Mouse (Mus musculus) liver, adult 2 months (tissue): Measurements from ENCODE around the gene Esam. TPM values are rescaled to one million over a fixed set of nuclear protein-coding genes. Genes with fewer than 3 reads are reported as not detected.

Experiments
- DNase-seq: peaks from one replicate; pipeline ENCODE4 v3.0.0-alpha.2; 2011; ENCODE audit warnings: low read depth, low spot score; ENCODE audit errors: extremely low read depth
- H3K27ac ChIP-seq: fragments of 200-500 bp; replicated peaks from 2 replicates; pipeline ENCODE4 v1.5.1; 2012; ENCODE audit warnings: low read depth, mild to moderate bottlenecking, control low read depth, inconsistent platforms, low read length; ENCODE audit not compliant: insufficient read depth
- H3K27me3 ChIP-seq: fragments of 200-500 bp; 2 replicates; pipeline ENCODE4 v1.6.1; 2012; ENCODE audit warnings: mild to moderate bottlenecking, moderate library complexity, low read length, inconsistent platforms; ENCODE audit not compliant: control insufficient read depth, insufficient read depth
- H3K36me3 ChIP-seq: fragments of 200-500 bp; 2 replicates; pipeline ENCODE4 v1.6.1; 2012; ENCODE audit warnings: low read length, inconsistent platforms; ENCODE audit not compliant: control insufficient read depth, insufficient read depth
- H3K4me1 ChIP-seq: fragments of 200-500 bp; 2 replicates; pipeline ENCODE4 v1.6.1; 2011; ENCODE audit warnings: low read length; ENCODE audit not compliant: control insufficient read depth, insufficient read depth
- H3K4me3 ChIP-seq: fragments of 200-500 bp; 2 replicates; pipeline ENCODE4 v1.5.1; 2011; ENCODE audit warnings: low read depth, mild to moderate bottlenecking, control low read depth, low read length, moderate library complexity; ENCODE audit not compliant: insufficient read depth
- H3K79me2 ChIP-seq: fragments of 200-500 bp; 2 replicates; pipeline ENCODE4 v1.6.1; 2012; ENCODE audit warnings: inconsistent platforms, mild to moderate bottlenecking, low read length, moderate library complexity; ENCODE audit not compliant: control insufficient read depth, insufficient read depth
- H3K9ac ChIP-seq: fragments of 200-500 bp; 2 replicates; pipeline ENCODE4 v1.6.1; 2012; ENCODE audit warnings: low read depth, mild to moderate bottlenecking, control low read depth, inconsistent platforms, low read length
- CTCF ChIP-seq: fragments of 200-500 bp; IDR thresholded peaks from 2 replicates; pipeline ENCODE4 v1.5.1; 2011; ENCODE audit warnings: low read depth, low read length, control low read depth
- POLR2A ChIP-seq: fragments of 200-500 bp; IDR thresholded peaks from 2 replicates; pipeline ENCODE4 v1.6.1; 2011; ENCODE audit warnings: low read length, control low read depth; ENCODE audit not compliant: insufficient read depth; ENCODE audit errors: extremely low read depth
- WGBS: fragments of 180-500 bp; shearing (Covaris S2); methylation state at CpG from one replicate; pipeline ENCODE4 v1.1.7; 2018; 5-methylcytosine and 5-hydroxymethylcytosine counted together
- polyA plus RNA-seq: library from polyadenylated mRNA; depleted of rRNA; stranded (reverse); fragments of >200 nt; gene quantifications from 2 replicates; pipeline ENCODE4 v1.2.3, GENCODE M21; 2012
- total RNA-seq: library from RNA; depleted of rRNA; stranded (reverse); fragments of >200 nt; gene quantifications from 2 replicates; pipeline ENCODE4 v1.2.3, GENCODE M21; 2014

The Esam gene
- total and polyA plus RNA-seq, 2 experiments, result 7.7 to 8.8 TPM

GRCm38 (mm10) chr9:37567892-37568604, 40.2 kb downstream of the Esam start:
- Histone ChIP-seq H3K27me3 (no peaks in the 10 kb centered on the region), H3K9ac (no peak overlapping the region), H3K27ac (no peak overlapping the region), H3K4me3 (no peak overlapping the region), H3K4me1 (0 out of 2 replicates have a peak, but pooled peaks cover 3% of the 10 kb centered on the region), H3K79me2 (no peaks in the 10 kb centered on the region), H3K36me3 (no peaks in the 10 kb centered on the region)
- DNase-seq, result no peak
- 50% methylated on average over 15 of the region's 15 CpGs for WGBS
- TF ChIP-seq POLR2A (no peak), CTCF (no peak)

DNA sequence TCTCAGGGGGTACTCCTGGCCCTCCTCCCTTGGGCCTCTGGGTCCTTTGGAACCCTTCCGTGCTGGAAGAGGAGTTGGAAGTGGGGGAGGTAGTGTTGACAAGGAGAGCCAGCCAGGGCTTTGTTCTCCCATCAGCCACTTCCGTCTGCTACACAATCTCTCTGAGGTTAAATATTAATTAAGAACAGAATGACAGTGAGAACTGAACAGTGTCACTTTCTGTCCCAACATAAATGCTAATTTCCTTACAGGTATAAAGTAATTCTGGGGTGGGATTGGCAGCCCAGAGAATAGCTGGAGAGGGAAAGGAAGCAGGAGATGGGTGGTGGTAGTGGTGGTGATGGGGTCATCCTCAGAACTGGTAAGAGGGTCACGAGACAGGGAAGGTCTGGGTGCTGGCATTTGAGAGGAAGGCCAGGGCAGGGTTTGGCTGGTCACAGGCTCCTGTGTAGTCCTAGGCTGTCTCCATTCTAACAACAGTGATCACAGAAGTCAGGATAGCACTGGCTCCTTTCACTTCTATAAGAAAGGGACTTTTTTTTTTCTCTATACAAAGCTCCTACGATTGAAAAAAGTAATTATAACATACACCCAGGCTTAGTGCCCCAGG, 40.8 kb downstream of the Esam start:
- H3K4me1 ChIP-seq, result 0 out of 2 replicates have a peak, but pooled peaks cover 3% of the 10 kb centered on the region
- 34% methylated on average over 4 of the region's 4 CpGs for WGBS
- H3K79me2 ChIP-seq, result no peaks in the 10 kb centered on the region
- no peak overlapping the region for H3K27ac ChIP-seq
- H3K27me3 ChIP-seq, result no peaks in the 10 kb centered on the region
- H3K4me3 ChIP-seq, result no peak overlapping the region
- TF ChIP-seq POLR2A, result no peak
- TF ChIP-seq CTCF, result no peak
- no peak overlapping the region for H3K9ac ChIP-seq
- DNase-seq, result peak; percentile 20
- no peaks in the 10 kb centered on the region for H3K36me3 ChIP-seq

DNA sequence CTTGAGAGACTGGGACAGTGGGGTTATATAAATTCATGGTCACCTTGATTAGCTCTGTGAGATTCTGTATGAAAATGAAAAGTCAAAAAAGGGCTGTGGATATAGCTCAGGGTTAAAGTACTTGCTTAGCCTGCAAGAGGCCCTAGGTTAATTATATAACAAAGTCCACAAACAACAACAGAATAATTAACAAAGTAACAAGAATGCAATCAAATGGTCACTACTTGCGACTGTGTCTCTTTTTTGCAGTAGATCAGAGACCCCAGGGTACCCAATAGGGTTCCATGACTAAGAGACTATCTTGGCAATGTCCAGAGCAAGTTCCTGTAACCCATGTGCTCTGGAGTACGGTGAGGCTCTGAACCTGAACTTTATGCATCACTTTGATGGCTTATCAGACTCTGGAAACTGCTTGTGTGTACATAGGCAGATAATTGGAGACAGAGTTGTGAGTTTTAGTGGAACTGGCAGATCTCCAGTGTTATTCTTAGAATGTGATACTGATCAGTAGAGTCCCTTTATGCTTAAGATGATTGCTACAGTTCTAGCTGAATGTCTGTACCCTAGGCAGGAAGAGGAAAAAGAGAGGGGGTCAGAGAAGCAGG, 41.5 kb downstream of the Esam start:
- DNase-seq, result peak; percentile 53
- Histone ChIP-seq H3K4me1 (0 out of 2 replicates have a peak, but pooled peaks cover 3% of the 10 kb centered on the region), H3K79me2 (no peaks in the 10 kb centered on the region), H3K4me3 (no peak overlapping the region), H3K27ac (no peak overlapping the region), H3K36me3 (no peaks in the 10 kb centered on the region), H3K9ac (no peak overlapping the region), H3K27me3 (no peaks in the 10 kb centered on the region)
- 29% methylated on average over 2 of the region's 2 CpGs for WGBS
- TF ChIP-seq POLR2A (no peak), CTCF (no peak)

- DNase-seq, result no peak
- no peak overlapping the region for H3K9ac ChIP-seq
Observed at GRCm38 (mm10) chr9:37572204-37572876, 44.5 kb downstream of the Esam start.

DNA sequence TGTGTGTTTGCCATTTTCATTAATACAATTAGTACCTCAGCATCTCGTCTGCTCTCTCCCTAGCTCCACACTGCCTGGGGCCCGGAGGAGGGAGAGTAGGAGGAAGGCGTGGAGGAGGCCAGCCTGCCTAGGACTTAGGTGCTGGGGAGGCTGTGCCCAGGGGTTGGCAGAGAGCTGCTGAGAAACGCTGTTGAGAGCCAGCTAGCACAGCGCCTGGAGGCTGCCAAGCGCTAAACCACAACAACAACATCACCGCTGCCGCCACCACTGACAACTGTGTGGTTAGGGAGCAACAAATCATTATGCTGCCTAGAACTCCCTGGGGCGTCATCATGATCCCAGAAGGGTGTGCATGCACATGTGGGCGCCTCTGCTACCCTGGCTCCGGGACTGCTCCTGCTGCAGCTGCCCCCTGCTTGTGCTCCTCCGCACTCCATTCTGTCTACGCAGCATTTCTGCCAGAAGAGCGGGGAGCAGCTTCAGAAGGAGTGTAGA, 48.6 kb downstream of the Esam start:
- Histone ChIP-seq H3K79me2 (no peaks in the 10 kb centered on the region), H3K4me3 (no peak overlapping the region), H3K27me3 (no peaks in the 10 kb centered on the region), H3K4me1 (no peaks in the 10 kb centered on the region), H3K27ac (no peak overlapping the region), H3K36me3 (no peaks in the 10 kb centered on the region), H3K9ac (no peak overlapping the region)
- 54% methylated on average over 14 of the region's 14 CpGs for WGBS
- DNase-seq, result no peak
- TF ChIP-seq POLR2A (no peak), CTCF (no peak)

More at GRCm38 (mm10) chr9:37572204-37572876, 44.5 kb downstream of the Esam start:
- Histone ChIP-seq H3K79me2 (no peaks in the 10 kb centered on the region), H3K27me3 (no peaks in the 10 kb centered on the region), H3K4me3 (no peak overlapping the region), H3K36me3 (no peaks in the 10 kb centered on the region), H3K27ac (no peak overlapping the region), H3K4me1 (0 out of 2 replicates have a peak, but pooled peaks cover 3% of the 10 kb centered on the region)
- TF ChIP-seq CTCF (no peak), POLR2A (no peak)
- 63% methylated on average over 3 of the region's 3 CpGs for WGBS
